Mouse (Mus musculus): ENCODE data around the gene Tnfrsf9.

DNA sequence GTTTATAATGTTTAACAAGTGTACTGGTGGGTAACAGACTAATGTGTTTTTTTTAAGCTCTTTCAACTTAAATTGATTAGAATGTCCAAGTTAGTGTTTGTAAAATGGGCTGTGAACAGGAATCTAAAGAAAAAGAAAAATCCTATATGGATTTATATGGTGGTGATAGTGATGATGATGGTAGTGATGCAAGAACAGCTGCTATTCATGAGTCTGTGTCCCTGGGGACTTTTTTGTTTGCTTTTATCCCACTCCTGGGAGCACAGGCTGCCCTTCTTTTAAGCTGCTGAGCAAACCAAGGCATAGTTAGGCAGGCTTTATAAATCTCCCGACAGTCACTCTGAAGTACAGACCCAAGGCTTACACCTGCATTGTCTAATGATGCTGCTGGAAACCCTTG lies 19.1 kb downstream of the Tnfrsf9 start:
- TF ChIP-seq HCFC1 (IDR thresholded peaks at IDR 0.05; ENCODE audit: low read depth, low read length) (no peak), UBTF (IDR thresholded peaks at IDR 0.05; ENCODE audit: borderline replicate concordance, insufficient read depth, low read depth, low read length) (no peak), TCF12 (IDR thresholded peaks at IDR 0.05; ENCODE audit: low read depth, low read length) (no peak), POLR2AphosphoS5 (IDR thresholded peaks at IDR 0.05; ENCODE audit: borderline replicate concordance, low read depth, low read length) (no peak), KAT2A (conservative IDR thresholded peaks at IDR 0.05; ENCODE audit: low read depth, low read length) (no peak), EP300 (IDR thresholded peaks at IDR 0.05; ENCODE audit: low read depth in 1 of 2, low read length in 2 of 2) (no peak), ZC3H11A (IDR thresholded peaks at IDR 0.05; ENCODE audit: low read depth, low read length) (no peak), POLR2A (IDR thresholded peaks at IDR 0.05; ENCODE audit: control insufficient read depth in 1 of 2, insufficient read depth in 1 of 2, low read depth in 1 of 2, low read length in 2 of 2, poor library complexity in 1 of 2) (no peak), CTCF (IDR thresholded peaks at IDR 0.05 in 2 of 3, conservative IDR thresholded peaks at IDR 0.05 in 1 of 3; ENCODE audit: control insufficient read depth in 1 of 3, insufficient read depth in 1 of 3, low read depth in 2 of 3, low read length in 3 of 3, poor library complexity in 1 of 3, severe bottlenecking in 1 of 3) (no peak), ELF1 (IDR thresholded peaks at IDR 0.05; ENCODE audit: low read depth, low read length) (no peak), USF2 (IDR thresholded peaks at IDR 0.05; ENCODE audit: borderline replicate concordance in 1 of 2, insufficient read depth in 1 of 2, low read depth in 1 of 2, low read length in 2 of 2) (no peak)
